Mouse (Mus musculus): ENCODE results near the gene Hunk.

- no peak for TF ChIP-seq POLR2A (IDR thresholded peaks at IDR 0.05; ENCODE audit: insufficient read depth, low read length)
- TF ChIP-seq CTCF (IDR thresholded peaks at IDR 0.05; ENCODE audit: low read depth, low read length), result no peak
- TF ChIP-seq EP300 (IDR thresholded peaks at IDR 0.05; ENCODE audit: insufficient read depth, low read depth, low read length), result no peak
These were observed 97.5 kb downstream of the Hunk start for GRCm38 (mm10) chr16:90483341-90483740.
